Mouse (Mus musculus): ENCODE measurements around the gene Gcm1. TPM values are rescaled to one million over a fixed set of nuclear protein-coding genes. Genes with fewer than 3 reads are reported as not detected.
A peak's percentile ranks its signal among the peaks of the same experiment; 100 is the strongest.
"Not testable (repeated sequence)": the region's sequence is repeated elsewhere in the genome, so short reads cannot be mapped to it uniquely, and the experiment has no call there.

Gcm1 gene
- total RNA-seq, 1 experiment from 2014 or later = not detected

- no peak for DNase-seq
Measured at GRCm38 (mm10) chr9:78050452-78050970, 1.2 kb upstream of the Gcm1 start.

GRCm38 (mm10) chr9:78053821-78054220 is 2.1 kb downstream of the Gcm1 start:
- DNase-seq = no peak

- DNase-seq = no peak
Measured at GRCm38 (mm10) chr9:78054298-78054697, 2.6 kb downstream of the Gcm1 start.

- DNase-seq = no peak
Measured at GRCm38 (mm10) chr9:78059525-78060120, 7.9 kb downstream of the Gcm1 start.

- no peak for DNase-seq
Measured at GRCm38 (mm10) chr9:78062392-78062791, 10.7 kb downstream of the Gcm1 start.

- DNase-seq = no peak
Measured at GRCm38 (mm10) chr9:78064121-78064520, 12.4 kb downstream of the Gcm1 start.

GRCm38 (mm10) chr9:78070496-78070895 is 18.8 kb downstream of the Gcm1 start:
- no peak for DNase-seq

GRCm38 (mm10) chr9:78071626-78072025 is 19.9 kb downstream of the Gcm1 start:
- no peak for DNase-seq

- not testable (repeated sequence) for DNase-seq
Measured at GRCm38 (mm10) chr9:78073291-78073690, 21.6 kb downstream of the Gcm1 start.

- DNase-seq = no peak
Measured at GRCm38 (mm10) chr9:78073713-78074340, 22.1 kb downstream of the Gcm1 start.

GRCm38 (mm10) chr9:78075256-78075655 is 23.5 kb downstream of the Gcm1 start:
- no peak for DNase-seq

GRCm38 (mm10) chr9:78078240-78078639 is 26.5 kb downstream of the Gcm1 start:
- DNase-seq = peak; percentile 19

- no peak for DNase-seq
Measured at GRCm38 (mm10) chr9:78081835-78082234, 30.1 kb downstream of the Gcm1 start.

GRCm38 (mm10) chr9:78084341-78084740 is 32.6 kb downstream of the Gcm1 start:
- no peak for DNase-seq

- DNase-seq = no peak
Measured at GRCm38 (mm10) chr9:78085722-78086287, 34.1 kb downstream of the Gcm1 start.

- DNase-seq = no peak
Measured at GRCm38 (mm10) chr9:78087751-78088150, 36.0 kb downstream of the Gcm1 start.

- no peak for DNase-seq
Measured at GRCm38 (mm10) chr9:78088521-78088920, 36.8 kb downstream of the Gcm1 start.

- DNase-seq = no peak
Measured at GRCm38 (mm10) chr9:78088971-78089370, 37.2 kb downstream of the Gcm1 start.

- no peak for DNase-seq
Measured at GRCm38 (mm10) chr9:78089906-78090305, 38.2 kb downstream of the Gcm1 start.

- DNase-seq = no peak
Measured at GRCm38 (mm10) chr9:78090596-78090995, 38.9 kb downstream of the Gcm1 start.

GRCm38 (mm10) chr9:78095686-78096085 is 44.0 kb downstream of the Gcm1 start:
- no peak for DNase-seq

GRCm38 (mm10) chr9:78096376-78096775 is 44.7 kb downstream of the Gcm1 start:
- DNase-seq = no peak

- no peak for DNase-seq
Measured at GRCm38 (mm10) chr9:78100956-78101355, 49.2 kb downstream of the Gcm1 start.

GRCm38 (mm10) chr9:78101431-78101830 is 49.7 kb downstream of the Gcm1 start:
- no peak for DNase-seq
